Mouse (Mus musculus) CH12.LX (cell line): ENCODE measurements around the gene Akap8. TPM values are rescaled to one million over a fixed set of nuclear protein-coding genes. Genes with fewer than 3 reads are reported as not detected.

ENCODE experiments used
- DNase-seq: peaks from one replicate; pipeline ENCODE4 v3.0.0-alpha.2; 2013; ENCODE audit errors: extremely low read depth
- H3K27ac ChIP-seq: 2 replicates; pipeline ENCODE4 v1.5.1; 2012; ENCODE audit warnings: low read depth, mild to moderate bottlenecking, control low read depth, moderate library complexity; ENCODE audit not compliant: insufficient read depth
- H3K27me3 ChIP-seq: replicated peaks from 2 replicates; pipeline ENCODE3; 2012; ENCODE audit warnings: inconsistent platforms
- H3K36me3 ChIP-seq, 2 experiments: replicated peaks in 1 of 2; 2 replicates each; pipeline versions ENCODE3 to v1.6.1; 2012; ENCODE audit warnings: inconsistent platforms in 1 of 2, low read length in 1 of 2, mild to moderate bottlenecking in 1 of 2, mixed read lengths in 1 of 2, moderate library complexity in 1 of 2; ENCODE audit not compliant: control insufficient read depth in 1 of 2, insufficient read depth in 1 of 2
- H3K4me1 ChIP-seq, 2 experiments: 2 replicates each; pipeline ENCODE4 v1.6.1; 2012; ENCODE audit warnings: inconsistent platforms in 1 of 2, moderate library complexity in 1 of 2; ENCODE audit not compliant: insufficient read depth in 2 of 2, control insufficient read depth in 1 of 2
- H3K4me2 ChIP-seq: 2 replicates; pipeline ENCODE4 v1.6.1; 2012; ENCODE audit warnings: low read depth, mild to moderate bottlenecking, control low read depth; ENCODE audit not compliant: poor library complexity, insufficient read depth, severe bottlenecking
- H3K4me3 ChIP-seq, 3 experiments: fragments of 150-350 bp in 1 of 3; sonication (generic) in 1 of 3; replicated peaks in 1 of 3; 2 replicates each; pipeline versions ENCODE3 to v1.5.1; 2011 to 2012; ENCODE audit warnings: low read depth in 2 of 3, low read length in 2 of 3, mild to moderate bottlenecking in 2 of 3, moderate library complexity in 2 of 3, control low read depth in 1 of 3, improper control_type of control experiment in 1 of 3, inconsistent platforms in 1 of 3, mixed read lengths in 1 of 3; ENCODE audit not compliant: poor library complexity in 1 of 3
- H3K79me2 ChIP-seq: replicated peaks from 2 replicates; pipeline ENCODE4 v1.6.1; 2012; ENCODE audit warnings: mild to moderate bottlenecking, moderate library complexity; ENCODE audit not compliant: control insufficient read depth, poor library complexity, insufficient read depth, severe bottlenecking; ENCODE audit errors: extremely low read depth
- H3K9ac ChIP-seq: 2 replicates; pipeline ENCODE4 v1.6.1; 2012; ENCODE audit warnings: low read depth, mild to moderate bottlenecking, control low read depth, moderate library complexity; ENCODE audit not compliant: insufficient read depth
- H3K9me3 ChIP-seq: replicated peaks from 2 replicates; pipeline ENCODE3; 2012; ENCODE audit warnings: low read length, inconsistent platforms, mixed read lengths
- BHLHE40 ChIP-seq: IDR thresholded peaks from 2 replicates; pipeline ENCODE4 v1.6.1; 2011; ENCODE audit warnings: mild to moderate bottlenecking, low read depth, low read length, improper control_type of control experiment
- CHD1 ChIP-seq: IDR thresholded peaks from 2 replicates; pipeline ENCODE4 v1.6.1; 2012; ENCODE audit warnings: low read depth, low read length, improper control_type of control experiment, inconsistent platforms
- CTCF ChIP-seq, 2 experiments: IDR thresholded peaks in 1 of 2; conservative IDR thresholded peaks in 1 of 2; 2 replicates each; pipeline ENCODE4 v1.5.1; 2011 to 2012; ENCODE audit warnings: low read depth in 2 of 2, low read length in 2 of 2, improper control_type of control experiment in 1 of 2, inconsistent platforms in 1 of 2, mild to moderate bottlenecking in 1 of 2, moderate library complexity in 1 of 2
- E2F4 ChIP-seq: IDR thresholded peaks from 2 replicates; pipeline ENCODE4 v1.6.1; 2011; ENCODE audit warnings: low read depth, low read length, improper control_type of control experiment; ENCODE audit not compliant: insufficient replicate concordance
- ELF1 ChIP-seq: IDR thresholded peaks from 2 replicates; pipeline ENCODE4 v1.6.1; 2014; ENCODE audit warnings: low read depth, mild to moderate bottlenecking, inconsistent platforms, low read length, improper control_type of control experiment
- EP300 ChIP-seq: IDR thresholded peaks from 2 replicates; pipeline ENCODE4 v1.6.1; 2011; ENCODE audit warnings: low read length, improper control_type of control experiment
- GABPA ChIP-seq: IDR thresholded peaks from 2 replicates; pipeline ENCODE4 v1.6.1; 2012; ENCODE audit warnings: low read depth, low read length, improper control_type of control experiment, inconsistent platforms; ENCODE audit not compliant: insufficient replicate concordance
- HCFC1 ChIP-seq: IDR thresholded peaks from 2 replicates; pipeline ENCODE4 v1.6.1; 2012; ENCODE audit warnings: low read depth, mild to moderate bottlenecking, inconsistent platforms, low read length, improper control_type of control experiment
- JUN ChIP-seq: IDR thresholded peaks from 2 replicates; pipeline ENCODE4 v1.6.1; 2011; ENCODE audit warnings: low read depth, mild to moderate bottlenecking, low read length, improper control_type of control experiment, moderate library complexity; ENCODE audit not compliant: insufficient read depth
- KAT2A ChIP-seq: IDR thresholded peaks from 2 replicates; pipeline ENCODE4 v1.6.1; 2012; ENCODE audit warnings: low read length, improper control_type of control experiment, inconsistent platforms; ENCODE audit not compliant: insufficient replicate concordance
- MAFK ChIP-seq: IDR thresholded peaks from 2 replicates; pipeline ENCODE4 v1.6.1; 2011; ENCODE audit warnings: low read length, improper control_type of control experiment; ENCODE audit not compliant: insufficient replicate concordance
- MAX ChIP-seq: IDR thresholded peaks from 2 replicates; pipeline ENCODE4 v1.6.1; 2011; ENCODE audit warnings: low read length, improper control_type of control experiment
- MAZ ChIP-seq: IDR thresholded peaks from 2 replicates; pipeline ENCODE4 v1.6.1; 2012; ENCODE audit warnings: low read depth, mild to moderate bottlenecking, inconsistent platforms, low read length, improper control_type of control experiment, moderate library complexity
- MXI1 ChIP-seq: IDR thresholded peaks from 2 replicates; pipeline ENCODE4 v1.6.1; 2011; ENCODE audit warnings: mild to moderate bottlenecking, low read depth, low read length, improper control_type of control experiment
- NELFE ChIP-seq: IDR thresholded peaks from 2 replicates; pipeline ENCODE4 v1.6.1; 2011; ENCODE audit warnings: low read depth, low read length, improper control_type of control experiment
- NRF1 ChIP-seq: IDR thresholded peaks from 2 replicates; pipeline ENCODE4 v1.6.1; 2014; ENCODE audit warnings: low read depth, mild to moderate bottlenecking, inconsistent platforms, low read length, improper control_type of control experiment, moderate library complexity
- PAX5 ChIP-seq: IDR thresholded peaks from 2 replicates; pipeline ENCODE4 v1.6.1; 2012; ENCODE audit warnings: low read length, inconsistent platforms, mixed read lengths
- RAD21 ChIP-seq: IDR thresholded peaks from 2 replicates; pipeline ENCODE4 v1.6.1; 2011; ENCODE audit warnings: low read depth, mild to moderate bottlenecking, low read length, improper control_type of control experiment, moderate library complexity
- SMC3 ChIP-seq: IDR thresholded peaks from 2 replicates; pipeline ENCODE4 v1.6.1; 2011; ENCODE audit warnings: low read depth, low read length, improper control_type of control experiment
- TBP ChIP-seq: conservative IDR thresholded peaks from 2 replicates; pipeline ENCODE4 v1.6.1; 2011; ENCODE audit warnings: low read depth, low read length, improper control_type of control experiment
- TCF12 ChIP-seq: IDR thresholded peaks from 2 replicates; pipeline ENCODE4 v1.6.1; 2014; ENCODE audit warnings: low read depth, mild to moderate bottlenecking, inconsistent platforms, low read length, improper control_type of control experiment
- UBTF ChIP-seq: IDR thresholded peaks from 2 replicates; pipeline ENCODE4 v1.6.1; 2012; ENCODE audit warnings: low read depth, mild to moderate bottlenecking, inconsistent platforms, low read length, improper control_type of control experiment, moderate library complexity
- USF1 ChIP-seq: IDR thresholded peaks from 2 replicates; pipeline ENCODE4 v1.6.1; 2014; ENCODE audit warnings: low read depth, mild to moderate bottlenecking, inconsistent platforms, low read length, improper control_type of control experiment
- ZC3H11A ChIP-seq: IDR thresholded peaks from 2 replicates; pipeline ENCODE4 v1.6.1; 2012; ENCODE audit warnings: low read depth, mild to moderate bottlenecking, inconsistent platforms, low read length, improper control_type of control experiment
- ZKSCAN1 ChIP-seq: IDR thresholded peaks from 2 replicates; pipeline ENCODE4 v1.6.1; 2012; ENCODE audit warnings: low read depth, inconsistent platforms, low read length, improper control_type of control experiment, borderline replicate concordance
- ZMIZ1 ChIP-seq: IDR thresholded peaks from 2 replicates; pipeline ENCODE4 v1.6.1; 2012; ENCODE audit warnings: low read depth, mild to moderate bottlenecking, inconsistent platforms, low read length, improper control_type of control experiment
- ZNF384 ChIP-seq: IDR thresholded peaks from 2 replicates; pipeline ENCODE4 v1.6.1; 2012; ENCODE audit warnings: low read depth, low read length, improper control_type of control experiment, inconsistent platforms
- dilution Hi-C: fragments of 300-500 bp; cut with MboI; formaldehyde crosslinking; loops from 2 replicates; pipeline ENCODE4 v1.14.3; 2020; ENCODE audit warnings: low sequenced_read_pairs; ENCODE audit not compliant: extremely low pct_unique_long_range_greater_than_20kb, extremely low pct_ligation_motif_present
- in situ Hi-C: fragments of 300-500 bp; cut with MboI; formaldehyde crosslinking; loops from 3 replicates; pipeline ENCODE4 v1.14.3; 2019; ENCODE audit warnings: low sequenced_read_pairs, low pct_ligation_motif_present, low pct_unique_long_range_greater_than_20kb, mixed read lengths
- polyA plus RNA-seq: library from polyadenylated mRNA; unstranded; fragments of >175 nt; gene quantifications from 2 replicates; pipeline ENCODE4 v1.2.1, GENCODE M21; 2012; ENCODE audit warnings: low read depth; ENCODE audit not compliant: insufficient read length
- total RNA-seq, 2 experiments: library from RNA; depleted of rRNA; stranded (reverse); fragments of 300-350 nt in 1 of 2; fragments of >200 nt in 1 of 2; gene quantifications; 2 replicates each; pipeline ENCODE4 v1.2.3; 2012 to 2014

Gene Akap8
- total and polyA plus RNA-seq, 3 experiments, result 62.5 to 146 (median 75.2) TPM

GRCm38 (mm10) chr17:32349037-32349732 is 28.1 kb upstream of the Akap8 start:
- in situ Hi-C loops (no loop called here), dilution Hi-C loops (no loop called here)
- TF ChIP-seq SMC3 (peak; percentile 81), ZKSCAN1 (peak; percentile 97), GABPA (no peak), E2F4 (no peak), BHLHE40 (no peak), TCF12 (no peak), EP300 (no peak), ZNF384 (no peak), TBP (no peak), MAX (no peak), HCFC1 (no peak), CTCF (conservative IDR thresholded peaks at IDR 0.05 in 1 of 2, IDR thresholded peaks at IDR 0.05 in 1 of 2; ENCODE audit: low read depth in 2 of 2, low read length in 2 of 2) (peak; percentile 89 to 93), USF1 (no peak), RAD21 (peak; percentile 79), KAT2A (no peak), PAX5 (no peak), MAZ (peak; percentile 75; the same call in 1 of the 2 replicates), ELF1 (no peak)
- Histone ChIP-seq H3K9ac (peak overlapping the region; percentile 97), H3K27ac (no peak overlapping the region), H3K79me2 (peaks cover 36% of the 10 kb centered on the region), H3K4me1 (peaks cover 0 to 26% of the 10 kb centered on the region in 2 experiments; a peak in 2 of 4 replicates), H3K4me2 (peak overlapping the region; percentile 94), H3K27me3 (no peaks in the 10 kb centered on the region), H3K4me3 (peak overlapping the region; percentile 65 to 97 (median 86)), H3K9me3 (no peaks in the 10 kb centered on the region), H3K36me3 (peaks cover 9 to 35% of the 10 kb centered on the region in 2 experiments)
- DNase-seq, result peak; percentile 54

GRCm38 (mm10) chr17:32348406-32348805 is 27.4 kb upstream of the Akap8 start:
- H3K4me2 ChIP-seq, result no peak overlapping the region; the same call in 1 of the 2 replicates
- DNase-seq, result no peak
- peaks cover 15 to 34% of the 10 kb centered on the region in 2 experiments for H3K36me3 ChIP-seq
- peaks cover 36% of the 10 kb centered on the region for H3K79me2 ChIP-seq
- H3K27me3 ChIP-seq, result no peaks in the 10 kb centered on the region
- H3K27ac ChIP-seq, result no peak overlapping the region
- H3K4me3 ChIP-seq, result no peak overlapping the region
- no peak for TF ChIP-seq MAFK
- TF ChIP-seq UBTF, result no peak
- no peak for TF ChIP-seq JUN
- TF ChIP-seq NELFE, result no peak
- TF ChIP-seq CTCF (conservative IDR thresholded peaks at IDR 0.05 in 1 of 2, IDR thresholded peaks at IDR 0.05 in 1 of 2; ENCODE audit: low read depth in 2 of 2, low read length in 2 of 2), result no peak
- no peak for TF ChIP-seq CHD1
- TF ChIP-seq NRF1, result no peak
- TF ChIP-seq ZC3H11A, result no peak
- TF ChIP-seq MXI1, result no peak
- no peak for TF ChIP-seq ZMIZ1
- no peaks in the 10 kb centered on the region for H3K9me3 ChIP-seq
- dilution Hi-C loops (no loop called here), in situ Hi-C loops (no loop called here)
- H3K4me1 ChIP-seq, result peaks cover 0 to 26% of the 10 kb centered on the region in 2 experiments; a peak in 2 of 4 replicates
- H3K9ac ChIP-seq, result no peak overlapping the region
